Mouse (Mus musculus): ENCODE data around the gene Clmn.

GRCm38 (mm10) chr12:104876053-104876452 lies 11.2 kb upstream of the Clmn start:
- TF ChIP-seq MAX (IDR thresholded peaks at IDR 0.05) (no peak), CTCF (IDR thresholded peaks at IDR 0.05; ENCODE audit: control insufficient read depth, insufficient read depth, insufficient read length) (no peak), USF1 (IDR thresholded peaks at IDR 0.05; ENCODE audit: low read depth) (no peak)
